Mouse (Mus musculus): ENCODE data around the gene Jhy.

DNA sequence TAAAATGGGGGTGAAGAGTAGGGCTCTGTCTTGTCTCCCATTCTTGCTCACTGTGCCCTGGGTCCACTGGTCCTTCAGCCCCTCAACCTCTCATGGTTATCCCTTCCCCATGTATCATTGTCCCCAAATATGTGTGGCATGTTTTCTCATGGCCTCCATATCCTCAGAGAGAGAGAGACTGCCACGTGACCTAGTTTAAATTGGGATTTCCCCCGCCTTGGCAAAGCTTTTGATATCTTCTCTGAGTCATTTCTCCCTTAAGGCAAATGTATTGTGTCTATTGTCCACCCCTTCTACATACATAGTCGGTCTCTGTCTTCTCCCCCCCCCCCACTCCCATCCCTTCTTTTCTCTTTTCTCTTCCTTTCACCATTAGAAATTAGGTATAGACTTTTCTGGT lies 30.6 kb downstream of the Jhy start:
- TF ChIP-seq CTCF (conservative IDR thresholded peaks at IDR 0.05; ENCODE audit: insufficient read depth, insufficient read length, low read depth, low read length), result no peak
- no peak for TF ChIP-seq POLR2A (IDR thresholded peaks at IDR 0.05; ENCODE audit: low read depth, low read length)
